Mouse (Mus musculus) liver, embryonic 14.5 days (tissue): ENCODE measurements around the gene Cc2d1a.

ENCODE experiments used
- CTCF ChIP-seq: IDR thresholded peaks from 2 replicates; pipeline ENCODE4 v1.5.1; 2016; ENCODE audit warnings: antibody characterized with exemption, low read depth, control low read depth
- EP300 ChIP-seq: IDR thresholded peaks from 2 replicates; pipeline ENCODE4 v1.6.1; 2016; ENCODE audit warnings: antibody characterized with exemption, low read depth

DNA sequence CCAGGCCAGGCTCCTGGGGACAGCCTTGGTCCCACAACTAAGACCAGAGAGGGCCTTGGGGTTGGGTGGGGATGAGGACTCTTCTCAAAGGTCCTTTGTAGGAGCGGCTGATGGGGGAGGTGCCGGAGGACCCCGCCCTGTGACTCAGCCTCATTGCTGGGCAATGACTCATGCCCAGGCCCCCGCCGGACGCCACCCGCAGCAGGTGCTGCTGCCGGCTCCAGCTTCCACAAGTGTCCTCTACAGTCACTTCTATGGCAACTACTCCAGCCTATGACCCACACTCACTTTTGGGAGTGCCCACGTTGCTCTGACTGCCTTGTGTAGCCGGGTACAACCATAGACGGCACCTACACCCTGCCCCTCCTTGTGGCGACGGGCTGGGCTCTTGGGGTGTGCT is 44.3 kb upstream of the Cc2d1a start:
- TF ChIP-seq CTCF (no peak), EP300 (peak; percentile 18; the same call in 1 of the 2 replicates)
